Mouse (Mus musculus) CD4-positive, CD25-positive, alpha-beta regulatory T cell (primary cell): ENCODE measurements around the gene Olfr1204. TPM values are rescaled to one million over a fixed set of nuclear protein-coding genes. Genes with fewer than 3 reads are reported as not detected.

Experiments used
- polyA plus RNA-seq: library from polyadenylated mRNA; unstranded; fragments of 100-300 nt; shearing (Covaris generic); gene quantifications from one replicate; pipeline ENCODE4 v1.2.1, GENCODE M21; 2017

Gene Olfr1204
- not detected for polyA plus RNA-seq

GRCm38 (mm10) chr2:88848992-88849391, at the start of gene Olfr1204:
Olfr1204 (plus strand) TSS chr2:88849292.

GRCm38 (mm10) chr2:88814196-88814595, 34.9 kb upstream of the Olfr1204 start, which contains the start of gene Olfr1202:
Olfr1202 (plus strand) TSS chr2:88814496.

GRCm38 (mm10) chr2:88829437-88829836, 19.7 kb upstream of the Olfr1204 start, which contains the start of gene Olfr1205:
Olfr1205 (plus strand) TSS chr2:88829737.

GRCm38 (mm10) chr2:88862931-88863330, 13.8 kb downstream of the Olfr1204 start, which contains the start of gene Olfr1206:
Olfr1206 (plus strand) TSS chr2:88863231.

GRCm38 (mm10) chr2:88902211-88902610, 53.1 kb downstream of the Olfr1204 start, which contains the start of gene Olfr1208:
Olfr1208 (minus strand) TSS chr2:88902311.

Other genes with a start within 250 kb of the Olfr1204 start
- gene Olfr1191-ps1, start 208.8 kb upstream of the Olfr1204 start, polyA plus RNA-seq, result 0.05 TPM
- not detected for gene Olfr1192-ps1, start 200.8 kb upstream of the Olfr1204 start, polyA plus RNA-seq
- gene Olfr1193, start 173.7 kb upstream of the Olfr1204 start, polyA plus RNA-seq, result not detected
- gene Olfr1195, start 160.1 kb upstream of the Olfr1204 start, polyA plus RNA-seq, result 0.11 TPM
- gene Olfr1196, start 144.7 kb upstream of the Olfr1204 start, polyA plus RNA-seq, result not detected
- gene Olfr1197, start 116.9 kb upstream of the Olfr1204 start, polyA plus RNA-seq, result not detected
- gene Olfr1198, start 97.9 kb upstream of the Olfr1204 start, polyA plus RNA-seq, result not detected
- not detected for gene Olfr1199, start 88.8 kb upstream of the Olfr1204 start, polyA plus RNA-seq
- not detected for gene Olfr1200, start 78.8 kb upstream of the Olfr1204 start, polyA plus RNA-seq
- gene Olfr1201, start 56.3 kb upstream of the Olfr1204 start, polyA plus RNA-seq, result not detected
- gene Olfr1202, start 34.8 kb upstream of the Olfr1204 start, polyA plus RNA-seq, result not detected
- gene Olfr1205, start 19.6 kb upstream of the Olfr1204 start, polyA plus RNA-seq, result not detected
- gene Olfr1206, start 13.9 kb downstream of the Olfr1204 start, polyA plus RNA-seq, result 0.11 TPM
- gene Olfr1208, start 53.0 kb downstream of the Olfr1204 start, polyA plus RNA-seq, result not detected
- not detected for gene Olfr1209, start 65.9 kb downstream of the Olfr1204 start, polyA plus RNA-seq
- not detected for gene Olfr1211, start 88.8 kb downstream of the Olfr1204 start, polyA plus RNA-seq
- gene Olfr1212, start 104.7 kb downstream of the Olfr1204 start, polyA plus RNA-seq, result not detected
- not detected for gene Gm13762, start 131.0 kb downstream of the Olfr1204 start, polyA plus RNA-seq
- not detected for gene Olfr1214, start 143.4 kb downstream of the Olfr1204 start, polyA plus RNA-seq
- gene Olfr1215, start 157.7 kb downstream of the Olfr1204 start, polyA plus RNA-seq, result not detected
- gene Olfr1216, start 169.0 kb downstream of the Olfr1204 start, polyA plus RNA-seq, result not detected
- not detected for gene Olfr1217, start 182.8 kb downstream of the Olfr1204 start, polyA plus RNA-seq
- gene Olfr1218, start 211.9 kb downstream of the Olfr1204 start, polyA plus RNA-seq, result not detected
- not detected for gene Olfr1219, start 234.2 kb downstream of the Olfr1204 start, polyA plus RNA-seq